Mouse (Mus musculus) spleen, postnatal 36 days (tissue): ENCODE measurements around the gene Bhlha15.

Source experiments
- DNase-seq, 2 experiments: peaks; one replicate each; pipeline ENCODE4 v3.0.0; 2022; ENCODE audit warnings: low spot score in 2 of 2, mixed read lengths in 1 of 2

Bhlha15 gene

GRCm38 (mm10) chr5:144189327-144189726 lies 759 bp upstream of the Bhlha15 start:
- no peak for DNase-seq

DNA sequence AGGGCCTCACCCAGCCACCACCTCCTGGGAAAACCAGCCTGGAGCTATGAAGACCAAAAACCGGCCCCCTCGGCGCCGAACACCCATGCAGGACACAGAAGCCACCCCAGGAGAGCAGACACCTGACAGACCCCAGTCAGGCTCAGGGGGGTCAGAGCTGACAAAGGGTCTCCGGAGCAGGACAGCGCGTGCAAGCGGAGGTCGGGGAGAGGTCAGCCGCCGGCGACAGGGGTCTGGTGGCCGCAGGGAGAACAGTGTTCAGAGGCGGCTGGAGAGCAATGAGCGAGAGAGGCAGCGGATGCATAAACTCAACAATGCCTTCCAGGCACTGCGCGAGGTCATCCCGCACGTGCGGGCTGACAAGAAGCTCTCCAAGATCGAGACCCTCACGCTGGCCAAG lies 940 bp downstream of the Bhlha15 start:
- no peak for DNase-seq

- DNase-seq = no peak
Measured at GRCm38 (mm10) chr5:144192673-144193072, 2.6 kb downstream of the Bhlha15 start.

DNA sequence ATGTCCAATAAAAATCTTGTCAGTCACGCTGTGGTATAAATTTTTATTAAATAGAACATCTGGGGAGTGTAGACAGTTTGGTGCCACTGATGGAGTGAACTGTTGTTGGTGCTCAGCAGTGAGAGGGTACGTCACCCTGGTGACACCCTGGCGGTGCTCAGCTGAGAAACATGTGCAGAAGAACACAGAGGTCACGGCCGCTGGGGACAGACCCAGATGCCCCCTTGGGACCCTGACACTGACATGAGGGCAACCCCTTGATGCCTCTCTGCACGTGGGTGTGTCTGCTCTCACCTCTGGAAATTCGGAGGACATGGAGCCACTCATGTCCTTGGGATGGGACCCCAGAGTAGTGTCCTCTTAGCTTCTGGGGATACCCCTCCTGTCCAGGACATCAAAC lies 4.3 kb downstream of the Bhlha15 start:
- DNase-seq = peak; percentile 53 to 54

- DNase-seq = no peak
Measured at GRCm38 (mm10) chr5:144195567-144195966, 5.5 kb downstream of the Bhlha15 start.

GRCm38 (mm10) chr5:144200616-144201015 lies 10.5 kb downstream of the Bhlha15 start:
- DNase-seq = no peak

DNA sequence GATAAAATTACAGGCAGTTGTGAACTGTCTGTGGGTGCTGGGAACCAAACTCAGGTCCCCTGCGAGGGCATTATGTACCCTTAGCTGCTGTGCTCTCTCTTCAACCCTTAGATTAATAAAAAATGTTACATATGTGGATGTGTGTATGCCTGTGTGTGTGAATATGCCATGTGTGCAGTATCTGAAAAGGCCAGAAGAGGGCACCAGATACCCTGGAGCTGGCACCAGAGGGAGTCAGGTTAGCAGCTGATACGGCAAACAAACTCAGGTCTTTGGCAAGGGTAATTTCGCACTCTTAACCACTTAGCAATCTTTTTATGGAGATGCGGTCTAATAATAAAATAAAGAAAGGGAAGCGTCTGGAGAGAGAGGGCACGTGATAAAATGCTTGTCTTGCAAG lies 12.3 kb downstream of the Bhlha15 start:
- no peak for DNase-seq

DNA sequence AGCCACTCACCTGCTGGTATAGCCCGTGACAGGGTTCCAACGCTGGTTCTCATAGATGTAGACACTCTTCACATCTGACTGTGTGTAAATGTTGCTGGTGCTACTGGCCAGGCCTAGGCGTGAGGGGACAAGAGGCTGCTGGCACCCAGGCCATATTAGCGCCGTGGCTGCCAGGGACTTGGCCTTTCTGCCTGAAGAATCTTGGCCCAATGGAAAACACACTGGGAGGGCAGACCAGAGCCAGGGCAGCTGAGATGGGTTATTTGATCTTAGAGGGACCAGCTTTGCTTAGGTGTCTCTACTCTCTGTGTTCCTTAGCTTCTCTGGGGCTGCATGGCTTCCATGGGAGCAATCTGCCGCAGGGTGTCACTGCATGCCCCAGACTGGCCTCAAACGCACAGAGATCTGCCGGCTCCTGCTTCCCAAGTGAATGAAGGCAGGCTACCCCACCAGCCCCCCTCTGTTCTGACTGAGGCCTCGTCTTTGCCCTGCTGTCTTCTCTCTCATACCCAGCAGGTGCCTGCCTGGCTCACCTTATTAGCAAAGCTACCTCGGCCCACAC lies 13.4 kb downstream of the Bhlha15 start:
- no peak for DNase-seq

DNA sequence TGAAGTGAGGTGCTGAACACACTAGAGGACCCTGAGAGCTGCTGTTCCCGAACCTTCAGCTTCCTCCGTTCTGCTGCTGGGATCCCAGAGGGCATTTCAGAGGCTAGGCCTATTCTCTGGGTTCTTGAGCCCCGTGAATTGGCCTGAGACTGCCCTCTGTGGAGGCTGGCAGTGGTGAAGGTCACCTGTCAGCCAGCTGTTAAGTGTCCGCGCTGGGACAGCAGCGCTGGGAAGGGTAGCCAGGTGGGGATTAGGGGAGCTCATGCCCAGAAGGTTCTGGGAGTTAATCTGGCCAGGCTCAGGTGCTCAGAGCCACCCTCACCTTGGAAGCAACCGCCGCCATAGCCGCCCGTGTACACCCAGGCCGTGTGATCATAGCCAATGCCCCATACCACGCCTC lies 14.2 kb downstream of the Bhlha15 start:
- no peak for DNase-seq

GRCm38 (mm10) chr5:144204911-144205310 lies 14.8 kb downstream of the Bhlha15 start:
- DNase-seq = no peak

DNA sequence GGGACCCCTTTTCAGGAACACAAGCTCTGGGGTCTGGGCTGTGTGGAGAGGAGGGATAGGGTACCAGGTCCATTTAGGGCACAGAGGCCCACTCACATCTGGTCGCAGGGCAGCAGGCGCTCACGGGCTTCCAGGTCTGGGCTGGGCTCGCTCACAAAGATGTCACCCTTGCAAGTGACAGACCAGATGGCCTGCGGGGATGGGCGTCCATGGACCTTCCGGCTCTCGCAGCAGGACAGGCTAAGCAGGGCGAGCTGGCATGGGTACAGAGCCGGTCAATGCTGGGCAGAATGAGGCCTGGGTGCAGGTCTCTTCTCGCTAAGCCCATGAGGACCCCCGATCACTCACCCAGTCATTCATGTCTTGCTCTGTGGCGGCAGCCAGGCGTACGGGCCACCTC lies 16.0 kb downstream of the Bhlha15 start:
- DNase-seq = no peak

DNA sequence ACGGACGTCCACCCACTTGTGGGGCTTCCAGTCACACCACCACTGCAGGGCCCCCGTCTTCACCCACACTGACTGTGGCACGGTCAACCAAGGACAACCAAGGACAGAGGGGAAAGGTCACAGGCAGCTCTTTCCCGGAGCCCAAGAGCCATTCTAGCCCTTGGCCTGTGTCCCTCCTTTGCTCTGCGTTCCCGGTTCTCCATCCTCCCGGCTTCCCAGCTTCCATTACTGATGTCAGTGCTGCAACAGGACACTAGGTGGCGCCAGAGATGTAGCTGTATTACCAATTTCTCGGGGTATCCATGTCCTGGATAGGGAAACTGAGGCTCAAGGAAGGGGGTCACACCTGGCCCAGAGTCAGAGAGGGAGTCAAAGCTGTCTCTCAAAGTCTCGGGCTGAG lies 17.4 kb downstream of the Bhlha15 start:
- DNase-seq = no peak

DNA sequence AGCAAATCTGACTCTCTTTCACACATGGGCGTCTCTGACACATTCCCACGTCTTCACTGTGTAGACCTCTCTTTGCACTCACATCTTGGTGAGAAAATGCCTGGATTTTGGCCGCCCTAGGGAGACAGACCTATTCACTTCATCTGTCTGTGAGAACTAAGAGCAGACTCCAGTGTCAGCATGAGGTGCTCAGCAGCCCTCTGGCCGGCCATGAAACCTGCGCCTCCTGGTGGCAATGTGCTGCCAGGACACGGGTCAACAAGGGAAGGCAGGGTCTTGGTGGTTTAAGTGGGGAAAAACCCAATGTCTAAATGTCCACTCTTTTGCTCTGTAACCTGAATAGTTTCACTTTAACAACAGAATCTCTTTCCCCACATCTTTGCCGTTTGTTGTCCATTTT lies 24.4 kb downstream of the Bhlha15 start:
- peak; percentile 47 to 49 for DNase-seq

DNA sequence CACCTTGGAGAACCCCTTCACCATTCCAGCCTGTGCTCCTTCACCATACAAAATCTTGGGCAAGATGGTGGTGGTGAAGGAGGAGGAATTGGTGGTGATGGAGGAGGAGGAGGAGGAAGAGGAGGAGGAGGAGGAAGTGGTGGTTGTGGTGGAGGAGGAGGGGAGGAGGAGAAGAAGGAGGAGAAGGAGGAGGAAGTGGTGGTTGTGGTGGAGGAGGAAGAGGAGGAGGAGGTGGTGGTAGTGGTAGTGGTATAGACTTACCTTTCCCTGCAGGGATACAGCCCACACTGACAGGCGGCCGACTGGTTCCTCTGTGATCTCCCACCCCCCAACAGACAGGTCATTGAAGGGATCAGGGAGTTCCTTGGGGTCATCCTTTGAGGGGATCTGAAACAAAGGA lies 25.9 kb downstream of the Bhlha15 start:
- no peak for DNase-seq

DNA sequence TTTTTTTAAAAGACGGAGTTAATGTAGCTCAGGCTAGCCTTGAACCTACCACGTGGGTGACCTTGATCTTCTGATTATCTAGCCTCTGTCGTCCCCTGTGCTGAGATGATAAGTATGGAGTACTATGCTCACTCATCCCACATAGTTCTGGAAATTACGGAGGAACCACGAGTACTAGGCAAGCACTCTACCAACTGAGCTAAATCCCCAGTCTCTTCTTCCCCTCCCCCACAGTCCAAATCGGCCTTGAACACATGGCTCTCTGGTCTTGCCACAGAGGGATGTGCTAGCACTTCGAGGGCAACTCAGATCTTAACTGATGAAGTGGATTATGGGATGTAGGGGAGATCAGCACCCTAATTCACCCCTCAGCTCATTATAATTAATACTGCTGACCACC lies 28.0 kb downstream of the Bhlha15 start:
- no peak for DNase-seq

DNA sequence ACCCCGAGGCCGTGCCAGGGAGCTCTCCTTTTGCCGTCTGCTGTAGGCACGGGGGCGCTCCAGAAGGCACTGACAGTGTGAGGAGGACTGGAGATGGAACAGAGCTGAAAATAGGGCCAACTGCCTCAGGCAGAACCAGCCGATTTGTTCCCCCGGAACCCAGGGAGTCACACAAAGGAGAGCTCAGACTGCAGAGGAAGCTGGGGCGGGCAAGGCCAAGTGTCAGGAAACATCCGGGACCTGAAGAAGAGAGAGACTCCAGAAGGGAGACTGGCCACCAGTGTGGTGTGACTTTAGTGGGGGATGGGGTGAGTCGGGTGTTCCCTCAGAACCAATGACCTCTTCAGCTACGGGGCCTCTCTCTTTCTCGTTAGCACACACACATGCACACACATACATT lies 29.2 kb downstream of the Bhlha15 start:
- no peak for DNase-seq

GRCm38 (mm10) chr5:144219936-144220335 lies 29.9 kb downstream of the Bhlha15 start:
- DNase-seq = no peak

GRCm38 (mm10) chr5:144221305-144221704 lies 31.2 kb downstream of the Bhlha15 start:
- peak; percentile 31 to 44 for DNase-seq

DNA sequence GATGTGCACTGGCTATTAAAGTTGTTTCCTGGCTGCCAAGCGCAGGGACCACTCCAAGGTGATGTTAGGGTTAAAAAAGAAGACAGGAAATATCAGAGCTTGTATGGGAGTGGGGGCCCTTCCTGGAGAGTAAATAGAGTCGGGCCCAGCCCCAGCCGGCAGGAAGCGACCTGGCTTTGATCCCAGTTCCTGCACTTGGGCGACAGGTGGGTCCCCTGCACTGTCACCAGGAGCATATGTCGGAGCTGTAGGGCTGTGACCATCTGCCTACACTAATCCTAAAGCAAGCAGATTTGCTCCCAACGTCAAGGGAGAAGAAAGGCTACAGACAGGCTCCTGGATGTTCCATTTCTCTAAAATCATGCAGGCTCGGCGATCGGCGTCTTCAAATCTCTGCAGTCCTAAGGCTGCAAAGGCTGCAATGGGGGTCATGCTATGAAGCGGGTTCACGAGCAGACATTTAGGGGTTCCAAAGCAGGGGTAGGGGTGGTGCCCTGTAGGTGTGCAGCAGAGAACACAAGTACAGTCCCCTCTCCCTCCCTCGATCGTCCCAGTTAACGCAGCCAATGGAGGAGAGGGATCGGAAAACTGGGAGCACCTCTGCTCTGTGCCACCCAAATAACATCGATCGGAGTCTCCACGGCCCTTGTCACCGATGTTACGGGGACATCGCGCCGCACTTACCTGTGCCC lies 32.9 kb downstream of the Bhlha15 start:
- DNase-seq = peak; percentile 21

GRCm38 (mm10) chr5:144223503-144223862 lies 33.4 kb downstream of the Bhlha15 start, which contains the start of gene Tecpr1:
TSS of gene Tecpr1 (minus strand) at chr5:144223615.
- peak; percentile 93 to 94 for DNase-seq

DNA sequence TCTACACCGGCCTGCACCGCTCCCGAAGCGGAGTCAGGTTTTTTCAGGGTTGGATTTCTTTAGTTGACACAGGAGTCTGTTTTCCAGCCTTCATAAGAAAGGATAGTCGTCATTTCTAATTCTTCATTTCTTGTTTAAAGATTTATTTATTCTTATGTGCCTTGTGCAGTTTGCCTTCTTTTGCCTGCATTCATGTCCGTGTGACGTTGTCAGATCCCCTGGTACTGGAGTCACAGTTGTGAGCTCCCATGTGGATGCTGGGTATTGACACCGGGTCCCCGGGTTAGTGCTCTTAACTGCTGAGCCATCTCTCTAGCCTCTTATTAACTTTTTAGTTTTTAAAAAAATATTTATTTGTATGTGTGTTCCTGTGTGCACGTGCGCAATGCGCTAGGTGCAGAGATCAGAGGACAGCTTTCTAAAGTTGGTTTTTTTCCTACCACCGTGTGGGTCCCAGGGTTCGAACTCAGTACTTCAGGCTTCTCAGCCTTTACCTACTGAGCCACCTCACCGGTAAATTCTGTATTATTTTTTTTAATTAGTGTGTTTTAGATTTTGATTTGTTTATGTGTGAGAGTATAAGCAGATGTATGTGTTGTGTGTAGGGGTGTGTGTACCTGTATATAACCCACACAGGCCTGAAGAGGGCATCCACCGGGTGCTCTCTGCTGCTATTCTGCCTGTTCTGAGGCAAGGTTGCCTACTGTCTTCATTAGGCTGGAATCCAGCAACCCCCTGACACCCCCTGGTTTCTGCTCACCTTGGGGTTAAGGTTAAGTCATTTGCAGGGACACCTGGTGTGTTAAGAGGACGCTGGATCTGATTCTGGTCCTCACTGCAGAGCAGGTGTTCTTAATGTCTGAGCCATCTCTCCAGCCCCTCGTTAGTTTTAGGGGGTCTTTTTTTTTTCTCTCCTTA lies 34.1 kb downstream of the Bhlha15 start:
- DNase-seq = no peak

DNA sequence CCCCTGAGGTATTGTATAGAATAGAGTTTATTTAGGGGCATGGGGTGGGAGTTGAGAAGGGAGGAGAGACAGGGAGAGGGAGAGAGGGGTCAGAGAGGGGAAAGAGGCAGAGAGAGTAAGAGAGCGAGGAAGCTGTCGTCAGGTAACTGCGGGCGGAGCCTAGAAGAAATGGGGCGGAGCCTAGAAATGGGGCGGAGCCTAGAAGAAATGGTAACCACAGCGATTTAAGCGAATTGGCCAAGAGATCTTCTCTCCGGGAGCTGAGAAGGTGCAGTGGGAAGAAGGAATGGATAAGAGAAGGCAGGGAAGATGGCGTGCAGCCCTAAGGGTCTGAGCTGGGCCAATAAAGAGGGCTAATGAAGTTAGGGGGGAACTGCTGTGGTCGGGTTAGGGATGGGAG lies 36.1 kb downstream of the Bhlha15 start:
- no peak for DNase-seq

GRCm38 (mm10) chr5:144230216-144230615 lies 40.1 kb downstream of the Bhlha15 start:
- no peak for DNase-seq
